Mouse (Mus musculus) forebrain, embryonic 16.5 days (tissue): Measurements from ENCODE around the gene Gm10553. TPM values are rescaled to one million over a fixed set of nuclear protein-coding genes. Genes with fewer than 3 reads are reported as not detected.
"Not testable (repeated sequence)": the region's sequence is repeated elsewhere in the genome, so short reads cannot be mapped to it uniquely, and the experiment has no call there.

Experiments used
- ATAC-seq: fragments of 200-750 bp; cut with Nextera tagmentation; 2 replicates; pipeline ENCODE4 v1.8.0; 2017; ENCODE audit warnings: mild to moderate bottlenecking, moderate library complexity
- H3K27ac ChIP-seq: fragments of 300-500 bp; sonication (generic); 2 replicates; pipeline ENCODE4 v1.5.1; 2014; ENCODE audit warnings: low read length, control low read depth
- H3K27me3 ChIP-seq: fragments of 300-500 bp; sonication (generic); replicated peaks from 2 replicates; pipeline ENCODE4 v1.6.1; 2014; ENCODE audit warnings: low read length; ENCODE audit not compliant: control insufficient read depth, insufficient read depth
- H3K36me3 ChIP-seq: fragments of 300-500 bp; sonication (generic); 2 replicates; pipeline ENCODE4 v1.6.1; 2014; ENCODE audit not compliant: control insufficient read depth, insufficient read depth
- H3K4me1 ChIP-seq: fragments of 300-500 bp; sonication (generic); replicated peaks from 2 replicates; pipeline ENCODE4 v1.6.1; 2014; ENCODE audit warnings: low read length; ENCODE audit not compliant: control insufficient read depth, insufficient read depth
- H3K4me2 ChIP-seq: fragments of 300-500 bp; sonication (generic); 2 replicates; pipeline ENCODE4 v1.6.1; 2014; ENCODE audit warnings: mild to moderate bottlenecking, low read length, control low read depth
- H3K4me3 ChIP-seq: fragments of 300-500 bp; sonication (generic); replicated peaks from 2 replicates; pipeline ENCODE4 v1.5.1; 2014; ENCODE audit warnings: mild to moderate bottlenecking, low read length, control low read depth
- H3K9ac ChIP-seq: fragments of 300-500 bp; sonication (generic); replicated peaks from 2 replicates; pipeline ENCODE4 v1.6.1; 2014; ENCODE audit warnings: low read depth, low read length, control low read depth
- H3K9me3 ChIP-seq: fragments of 300-500 bp; sonication (generic); 2 replicates; pipeline ENCODE4 v1.6.1; 2016; ENCODE audit warnings: low read length; ENCODE audit not compliant: control insufficient read depth
- WGBS: fragments of 180-500 bp; shearing (Covaris S2); extraction: QIAGEN DNeasy Blood & Tissue Kit; methylation state at CpG from one replicate; pipeline ENCODE4 v1.1.7; 2014; 5-methylcytosine and 5-hydroxymethylcytosine counted together
- polyA plus RNA-seq: library from polyadenylated mRNA; unstranded; fragments of >200 nt; fragmentation: Nextera tagmentation; extraction: Ambion mirVana; gene quantifications from 2 replicates; pipeline ENCODE4 v1.2.1, GENCODE M21; 2015

The Gm10553 gene
- polyA plus RNA-seq, 1 experiment from 2014 or later: not detected

DNA sequence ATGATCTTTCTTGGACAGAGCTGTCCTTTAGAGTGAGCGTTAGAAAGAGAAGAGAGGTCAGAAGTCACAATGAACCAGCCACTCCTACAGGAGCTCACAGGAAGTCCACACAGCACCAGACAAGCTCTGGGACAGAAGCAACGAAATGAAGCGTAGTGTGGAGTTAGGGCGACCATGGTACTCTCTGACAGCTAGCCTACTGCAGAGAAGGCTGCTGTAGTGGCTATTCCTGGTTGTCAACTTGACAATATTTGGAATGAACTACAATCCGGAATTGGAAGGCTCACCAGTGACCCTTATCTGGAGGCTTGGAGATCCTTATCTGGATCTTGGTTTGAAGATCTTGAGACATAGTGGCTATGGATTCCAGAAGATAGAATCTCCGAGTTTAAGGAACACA is 6.0 kb downstream of the Gm10553 start:
- not testable (repeated sequence) for H3K4me2 ChIP-seq, H3K9me3 ChIP-seq, H3K27ac ChIP-seq, H3K4me3 ChIP-seq, H3K4me1 ChIP-seq, H3K27me3 ChIP-seq, H3K36me3 ChIP-seq, H3K9ac ChIP-seq, ATAC-seq
- 67% methylated on average over 5 of the region's 6 CpGs for WGBS

DNA sequence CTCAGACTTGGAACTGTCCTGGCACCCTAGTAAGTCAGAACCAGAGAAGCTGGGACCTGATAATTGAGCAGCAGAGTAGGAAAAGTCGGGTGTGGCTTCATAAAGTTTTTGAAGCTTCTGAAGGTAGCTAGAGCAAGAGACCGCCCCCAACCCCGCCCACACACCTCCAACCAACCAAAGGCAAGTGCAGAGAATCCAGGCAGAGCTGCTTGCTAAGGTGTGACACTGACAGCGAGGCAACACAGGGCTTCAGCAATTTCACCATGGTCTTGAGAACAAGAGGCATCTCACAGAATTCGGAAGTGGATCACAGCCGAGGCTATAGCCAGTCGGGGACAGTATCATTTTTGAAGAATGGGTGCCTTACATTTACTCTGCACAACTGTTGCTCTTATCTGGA is 9.8 kb downstream of the Gm10553 start, which contains the start of gene A530032D15Rik:
Gene A530032D15Rik, minus strand, starts transcription at position 101 of the 400 bp plus-strand sequence.
- not testable (repeated sequence) for H3K4me1 ChIP-seq, H3K9me3 ChIP-seq, H3K4me2 ChIP-seq, H3K27ac ChIP-seq, H3K9ac ChIP-seq, H3K27me3 ChIP-seq, H3K36me3 ChIP-seq, H3K4me3 ChIP-seq, ATAC-seq
- no CpG with 5 or more reads among the region's 7 CpGs for WGBS

DNA sequence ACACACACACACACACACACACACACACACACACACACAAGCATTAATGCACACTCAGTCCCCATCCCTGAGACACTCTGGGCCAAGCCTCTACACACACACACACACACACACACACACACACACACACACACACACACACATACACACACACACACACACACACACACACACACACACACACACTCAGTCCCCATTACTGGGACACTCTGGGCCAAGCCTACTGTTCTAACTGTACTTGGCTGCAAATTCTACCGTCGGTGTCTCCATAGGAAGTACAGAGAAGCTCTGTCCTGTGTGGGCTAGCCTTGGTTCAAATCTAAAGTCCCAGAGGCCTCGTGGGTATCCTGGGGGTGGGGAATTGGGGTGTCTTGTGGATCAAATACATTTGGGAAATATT is 10.9 kb downstream of the Gm10553 start:
- WGBS: 81% methylated on average over 2 of the region's 3 CpGs
- not testable (repeated sequence) for ATAC-seq, H3K9ac ChIP-seq, H3K4me3 ChIP-seq, H3K27me3 ChIP-seq, H3K36me3 ChIP-seq, H3K4me2 ChIP-seq, H3K9me3 ChIP-seq, H3K27ac ChIP-seq, H3K4me1 ChIP-seq

DNA sequence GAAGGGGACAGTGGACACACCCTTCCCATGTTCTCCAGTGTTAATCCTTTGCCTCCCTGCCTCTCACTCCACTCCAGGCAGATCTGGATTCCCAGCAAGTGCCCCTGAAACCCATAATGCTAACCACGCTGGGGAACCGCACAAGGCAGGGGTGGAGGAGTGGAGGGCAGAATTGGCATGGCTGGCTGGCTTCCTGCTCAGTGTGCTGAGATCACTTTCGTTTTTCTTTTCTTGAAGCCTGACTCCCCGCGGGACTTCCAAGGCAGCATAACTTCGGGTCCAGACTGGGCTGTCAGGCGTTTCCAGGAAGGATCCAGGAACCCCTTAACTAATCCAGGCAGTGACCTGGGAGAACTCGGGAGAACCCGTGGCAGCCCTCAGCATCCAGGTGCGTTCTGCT is 11.6 kb downstream of the Gm10553 start:
- not testable (repeated sequence) for H3K9me3 ChIP-seq, H3K4me1 ChIP-seq, H3K36me3 ChIP-seq, ATAC-seq, H3K4me2 ChIP-seq, H3K9ac ChIP-seq, H3K27ac ChIP-seq, H3K27me3 ChIP-seq, H3K4me3 ChIP-seq
- WGBS: 76% methylated on average over 9 of the region's 10 CpGs

DNA sequence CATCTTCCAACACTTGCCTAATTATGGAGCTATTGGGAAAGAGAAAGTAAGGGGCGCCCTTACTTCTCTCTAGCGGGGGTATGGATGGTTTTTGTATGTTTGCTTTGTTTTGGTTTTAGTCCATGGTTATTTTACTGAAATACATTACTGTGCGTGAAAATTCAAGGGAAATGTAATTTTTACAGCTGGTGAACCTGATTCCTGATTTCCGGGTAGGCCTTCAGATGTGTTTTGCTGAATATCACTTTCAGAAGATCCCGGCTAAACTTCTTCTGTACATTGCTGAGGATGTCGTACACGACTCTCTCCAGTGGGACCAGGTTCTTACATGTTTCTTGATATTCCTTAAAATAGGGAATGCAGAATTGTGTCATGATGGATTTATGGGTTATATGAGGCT is 12.3 kb downstream of the Gm10553 start:
- H3K36me3 ChIP-seq, H3K4me2 ChIP-seq, H3K9ac ChIP-seq, H3K9me3 ChIP-seq, ATAC-seq, H3K27me3 ChIP-seq, H3K4me1 ChIP-seq, H3K27ac ChIP-seq, H3K4me3 ChIP-seq: not testable (repeated sequence)
- 93% methylated on average over 7 of the region's 7 CpGs for WGBS

DNA sequence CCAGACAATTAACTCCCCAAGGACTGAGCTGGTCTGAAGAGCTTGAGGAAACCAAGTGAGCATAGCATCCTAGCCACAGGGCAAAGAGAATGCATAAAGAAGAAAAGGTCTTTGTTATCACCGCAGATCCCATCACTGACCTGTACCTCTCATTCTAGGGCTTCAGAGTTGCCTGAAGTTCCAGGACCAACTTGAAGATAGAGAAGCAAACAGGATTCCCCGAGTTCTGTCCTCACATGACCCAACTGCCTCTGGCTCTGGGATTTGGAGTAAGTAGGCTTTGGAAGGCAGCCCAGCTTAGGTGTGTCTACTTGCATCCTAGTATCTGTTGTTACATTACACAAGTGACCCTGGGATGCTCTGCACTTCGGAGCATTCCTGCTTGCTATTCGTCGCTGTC is 12.9 kb downstream of the Gm10553 start:
- not testable (repeated sequence) for H3K9ac ChIP-seq, H3K4me2 ChIP-seq, H3K27ac ChIP-seq, H3K27me3 ChIP-seq, H3K4me3 ChIP-seq, ATAC-seq, H3K9me3 ChIP-seq, H3K36me3 ChIP-seq, H3K4me1 ChIP-seq
- WGBS: 71% methylated on average over 2 of the region's 5 CpGs

DNA sequence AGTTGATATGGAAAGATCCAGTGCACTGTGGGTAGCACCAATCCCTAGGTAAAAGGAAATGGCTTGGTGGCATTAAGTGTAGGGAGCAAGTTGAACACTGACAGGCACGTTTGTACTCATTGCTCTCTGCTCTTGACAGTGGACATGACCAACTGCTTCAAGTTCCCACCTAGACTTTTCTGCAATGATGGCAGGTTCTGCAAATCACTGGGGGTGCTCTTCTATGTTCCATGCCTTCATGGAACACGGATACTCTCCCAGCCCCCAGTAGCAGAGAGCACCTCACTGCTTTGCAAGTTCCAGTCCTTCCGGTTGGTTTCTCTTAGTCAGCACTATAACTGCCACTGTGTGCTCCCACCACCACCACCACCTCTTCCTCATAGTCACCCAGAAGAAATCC is 14.1 kb downstream of the Gm10553 start:
- ATAC-seq, H3K4me3 ChIP-seq, H3K27me3 ChIP-seq, H3K9ac ChIP-seq, H3K9me3 ChIP-seq, H3K27ac ChIP-seq, H3K36me3 ChIP-seq, H3K4me1 ChIP-seq, H3K4me2 ChIP-seq: not testable (repeated sequence)
- WGBS: 87% methylated on average over 3 of the region's 3 CpGs

DNA sequence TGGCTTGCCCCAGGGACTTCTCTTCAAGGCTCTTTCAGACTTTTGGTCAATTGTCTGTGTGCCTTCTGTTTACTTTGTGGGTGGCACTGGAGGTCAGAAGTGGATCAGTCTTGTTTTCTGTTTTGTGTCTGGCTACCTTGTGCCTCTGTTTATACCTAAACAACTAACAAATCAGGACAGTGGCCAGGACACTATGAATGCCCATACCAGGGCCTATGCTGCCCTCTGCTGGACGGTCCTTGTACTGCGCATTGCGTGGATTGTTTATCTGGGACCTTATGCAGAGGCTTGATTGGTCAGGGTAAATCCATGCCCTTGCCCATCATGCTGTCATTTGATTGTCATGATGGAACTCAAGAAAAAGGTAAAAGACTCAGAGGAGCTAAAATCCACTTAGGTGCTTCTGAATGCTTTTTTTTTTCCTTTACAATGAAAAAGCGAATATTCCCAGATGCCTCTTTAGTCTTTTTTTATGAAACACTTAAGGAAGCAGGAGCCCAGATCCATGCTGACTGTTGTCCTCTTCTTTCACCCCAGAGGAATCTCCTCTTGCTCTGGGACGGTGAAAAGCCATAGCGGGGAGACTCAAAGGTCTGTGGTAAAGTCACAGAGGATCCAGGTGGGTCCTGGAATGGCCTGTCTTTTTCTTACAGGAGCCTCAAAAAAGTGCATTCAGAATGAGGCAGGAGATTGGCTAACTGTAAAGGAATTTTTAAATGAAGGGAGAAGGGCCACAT is 14.9 kb downstream of the Gm10553 start:
- not testable (repeated sequence) for H3K4me3 ChIP-seq

DNA sequence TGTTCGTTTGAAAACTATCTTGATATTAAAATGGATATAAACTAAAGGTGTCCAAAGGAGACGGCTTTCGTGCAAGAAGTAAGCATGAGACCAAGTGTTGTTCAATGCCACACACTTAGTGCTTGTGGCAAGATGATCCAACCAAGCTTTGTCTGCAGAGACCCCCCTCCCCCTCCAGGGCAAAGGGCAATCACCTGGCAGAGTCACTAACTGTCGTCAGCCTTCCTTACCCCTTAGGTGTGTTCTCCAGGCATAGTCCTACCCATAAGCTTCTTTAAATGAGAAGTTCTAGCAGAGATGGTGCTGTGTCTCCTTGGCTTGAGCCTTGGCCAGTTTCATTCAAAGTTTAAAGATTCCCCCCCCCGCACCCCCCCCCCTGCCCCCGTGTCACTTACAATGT is 17.6 kb downstream of the Gm10553 start:
- not testable (repeated sequence) for H3K4me3 ChIP-seq, H3K27ac ChIP-seq, H3K9ac ChIP-seq, H3K4me2 ChIP-seq, ATAC-seq, H3K4me1 ChIP-seq, H3K9me3 ChIP-seq, H3K36me3 ChIP-seq, H3K27me3 ChIP-seq
- 60% methylated on average over 4 of the region's 6 CpGs for WGBS

More for the DNA sequence above, 14.9 kb downstream of the Gm10553 start:
- not testable (repeated sequence) for H3K27me3 ChIP-seq, H3K4me1 ChIP-seq, H3K9me3 ChIP-seq, H3K36me3 ChIP-seq, H3K27ac ChIP-seq, ATAC-seq, H3K4me2 ChIP-seq, H3K9ac ChIP-seq
- 57% methylated on average over 6 of the region's 6 CpGs for WGBS

DNA sequence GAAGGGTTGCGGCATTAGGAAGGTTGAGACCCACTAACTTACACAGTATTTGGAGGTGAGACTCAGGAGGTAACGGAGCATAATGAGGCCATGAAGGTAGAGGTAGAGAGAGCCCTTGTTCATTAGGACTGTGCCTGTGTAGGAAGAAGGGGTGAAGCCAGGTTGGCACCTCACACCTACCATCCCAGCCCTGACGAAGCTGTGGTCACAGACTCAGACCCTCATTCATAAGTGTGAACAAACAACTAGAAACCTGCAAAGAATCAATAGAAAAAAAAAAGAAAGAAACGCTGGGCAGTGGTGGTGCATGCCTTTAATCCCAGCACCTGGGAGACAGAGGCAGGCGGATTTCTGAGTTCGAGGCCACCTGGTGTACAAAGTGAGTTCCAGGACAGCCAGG is 18.4 kb downstream of the Gm10553 start:
- H3K36me3 ChIP-seq, H3K27me3 ChIP-seq, ATAC-seq, H3K4me1 ChIP-seq, H3K9me3 ChIP-seq, H3K4me3 ChIP-seq, H3K27ac ChIP-seq, H3K4me2 ChIP-seq, H3K9ac ChIP-seq: not testable (repeated sequence)
- WGBS: 83% methylated on average over 5 of the region's 6 CpGs
